Mouse (Mus musculus) myocyte (in vitro differentiated cells): ENCODE data around the gene Pax9. TPM values are rescaled to one million over a fixed set of nuclear protein-coding genes. Genes with fewer than 3 reads are reported as not detected.

Experiments used
- H3K27me3 ChIP-seq: one replicate; pipeline ENCODE4 v1.6.1; 2011; ENCODE audit not compliant: control insufficient read depth, insufficient read depth, insufficient read length
- H3K36me3 ChIP-seq: one replicate; pipeline ENCODE4 v1.6.1; 2011; ENCODE audit not compliant: control insufficient read depth, insufficient read depth
- H3K4me2 ChIP-seq: one replicate; pipeline ENCODE4 v1.6.1; 2011; ENCODE audit warnings: low read depth, control low read depth
- H3K4me3 ChIP-seq: one replicate; pipeline ENCODE4 v1.5.1; 2011; ENCODE audit warnings: mild to moderate bottlenecking, control low read depth, moderate library complexity
- H3K79me2 ChIP-seq: one replicate; pipeline ENCODE4 v1.6.1; 2011; ENCODE audit not compliant: control insufficient read depth, insufficient read depth
- H3ac ChIP-seq: one replicate; pipeline ENCODE4 v1.6.1; 2011; ENCODE audit not compliant: control insufficient read depth, insufficient read length
- CEBPB ChIP-seq: IDR thresholded peaks from 2 replicates; pipeline ENCODE4 v1.6.1; 2011; ENCODE audit warnings: mild to moderate bottlenecking, moderate library complexity; ENCODE audit not compliant: poor library complexity, insufficient read depth, severe bottlenecking
- E2F4 ChIP-seq: IDR thresholded peaks from one replicate; pipeline ENCODE4 v1.6.1; 2011; ENCODE audit warnings: mild to moderate bottlenecking, control low read depth, moderate library complexity; ENCODE audit not compliant: insufficient read depth
- MAX ChIP-seq: IDR thresholded peaks from one replicate; pipeline ENCODE4 v1.6.1; 2011; ENCODE audit warnings: low read depth, mild to moderate bottlenecking, control low read depth
- MYOD1 ChIP-seq, 3 experiments: IDR thresholded peaks; one replicate each; pipeline ENCODE4 v1.6.1; 2011; ENCODE audit warnings: control low read depth in 2 of 3, low read depth in 2 of 3, mild to moderate bottlenecking in 2 of 3, moderate library complexity in 1 of 3; ENCODE audit not compliant: insufficient read length in 2 of 3, control insufficient read depth in 1 of 3
- MYOG ChIP-seq, 3 experiments: IDR thresholded peaks; one replicate each; pipeline ENCODE4 v1.6.1; 2011; ENCODE audit warnings: control low read depth in 2 of 3, low read depth in 2 of 3, mild to moderate bottlenecking in 2 of 3; ENCODE audit not compliant: insufficient read length in 2 of 3, control insufficient read depth in 1 of 3, insufficient read depth in 1 of 3
- POLR2A ChIP-seq: IDR thresholded peaks from one replicate; pipeline ENCODE4 v1.6.1; 2011; ENCODE audit warnings: low read depth, mild to moderate bottlenecking, control low read depth, moderate library complexity; ENCODE audit not compliant: insufficient read length
- POLR2AphosphoS2 ChIP-seq: IDR thresholded peaks from one replicate; pipeline ENCODE4 v1.6.1; 2011; ENCODE audit warnings: low read depth, control low read depth; ENCODE audit not compliant: insufficient read length
- REST ChIP-seq: IDR thresholded peaks from one replicate; pipeline ENCODE4 v1.6.1; 2011; ENCODE audit warnings: mild to moderate bottlenecking, control low read depth, moderate library complexity; ENCODE audit not compliant: insufficient read depth, insufficient read length
- SRF ChIP-seq: IDR thresholded peaks from one replicate; pipeline ENCODE4 v1.6.1; 2011; ENCODE audit warnings: low read depth; ENCODE audit not compliant: control insufficient read depth, insufficient read length
- TCF12 ChIP-seq: IDR thresholded peaks from one replicate; pipeline ENCODE4 v1.6.1; 2011; ENCODE audit warnings: mild to moderate bottlenecking, control low read depth; ENCODE audit not compliant: poor library complexity, insufficient read depth, severe bottlenecking
- TCF3 ChIP-seq: IDR thresholded peaks from one replicate; pipeline ENCODE4 v1.6.1; 2011; ENCODE audit warnings: low read depth, control low read depth; ENCODE audit not compliant: insufficient read length
- USF1 ChIP-seq: IDR thresholded peaks from one replicate; pipeline ENCODE4 v1.6.1; 2011; ENCODE audit warnings: low read depth, mild to moderate bottlenecking, control low read depth, moderate library complexity
- polyA plus RNA-seq: library from polyadenylated mRNA; unstranded; fragments of >200 nt; fragmentation: generic; extraction: Trizol; gene quantifications from one replicate; pipeline ENCODE4 v1.2.1, GENCODE M21; 2012; ENCODE audit warnings: missing spikeins

Pax9 gene
- polyA plus RNA-seq, 1 experiment: 0.02 TPM

- peaks cover 49% of the 10 kb centered on the region for H3K27me3 ChIP-seq
- no peak overlapping the region for H3K4me3 ChIP-seq
- no peaks in the 10 kb centered on the region for H3K36me3 ChIP-seq
- H3ac ChIP-seq: no peak overlapping the region
- TF ChIP-seq E2F4 (no peak), POLR2AphosphoS2 (no peak), MYOG (IDR thresholded peaks at IDR 0.05; ENCODE audit: control insufficient read depth in 1 of 3, insufficient read depth in 1 of 3, insufficient read length in 2 of 3, low read depth in 2 of 3) (no peak), REST (no peak), MYOD1 (IDR thresholded peaks at IDR 0.05; ENCODE audit: control insufficient read depth in 1 of 3, insufficient read length in 2 of 3, low read depth in 2 of 3) (no peak), TCF12 (no peak), SRF (no peak), MAX (no peak), TCF3 (no peak), POLR2A (no peak), CEBPB (no peak)
- H3K79me2 ChIP-seq: no peaks in the 10 kb centered on the region
- peak overlapping the region; percentile 62 for H3K4me2 ChIP-seq
Measured at GRCm38 (mm10) chr12:56696174-56697010, 4.8 kb downstream of the Pax9 start.

DNA sequence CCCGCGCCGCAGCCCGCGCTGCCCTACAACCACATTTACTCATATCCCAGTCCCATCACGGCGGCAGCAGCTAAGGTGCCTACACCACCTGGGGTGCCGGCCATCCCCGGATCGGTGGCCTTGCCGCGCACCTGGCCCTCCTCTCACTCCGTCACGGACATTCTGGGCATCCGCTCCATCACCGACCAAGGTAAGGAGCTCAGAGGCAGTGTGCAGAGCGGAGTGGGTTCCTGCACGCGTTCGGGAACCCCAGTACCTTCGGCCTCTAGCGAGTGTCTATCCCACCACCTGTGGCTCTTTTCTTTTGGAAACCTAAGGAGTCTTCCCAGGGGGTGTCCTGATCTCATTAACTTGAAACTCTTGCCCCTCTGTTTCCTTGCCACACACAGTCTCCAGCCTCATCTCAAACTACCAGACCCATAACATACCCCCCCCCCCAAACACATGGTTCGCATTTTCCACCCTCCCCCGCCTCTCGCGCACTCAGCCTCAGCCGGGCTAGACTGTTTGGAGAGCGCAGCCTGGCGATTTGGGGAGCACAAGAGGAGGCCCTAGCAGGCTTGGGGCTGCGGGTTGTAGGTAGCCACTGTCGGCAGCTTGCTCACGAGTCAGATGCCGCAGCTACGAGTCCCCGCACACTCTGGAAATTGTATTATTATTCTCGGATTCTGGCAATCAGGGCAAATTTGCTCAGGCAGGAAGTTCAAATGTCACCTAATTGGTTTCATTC is 5.6 kb downstream of the Pax9 start:
- Histone ChIP-seq H3K36me3 (no peaks in the 10 kb centered on the region), H3ac (no peak overlapping the region), H3K79me2 (no peaks in the 10 kb centered on the region), H3K4me3 (no peak overlapping the region), H3K4me2 (peak overlapping the region; percentile 18), H3K27me3 (peaks cover 43% of the 10 kb centered on the region)
- TF ChIP-seq E2F4 (no peak), MYOG (IDR thresholded peaks at IDR 0.05; ENCODE audit: control insufficient read depth in 1 of 3, insufficient read depth in 1 of 3, insufficient read length in 2 of 3, low read depth in 2 of 3) (no peak), POLR2AphosphoS2 (no peak), TCF12 (no peak), POLR2A (no peak), CEBPB (no peak), MAX (no peak), REST (no peak), TCF3 (no peak), USF1 (no peak), SRF (no peak), MYOD1 (IDR thresholded peaks at IDR 0.05; ENCODE audit: control insufficient read depth in 1 of 3, insufficient read length in 2 of 3, low read depth in 2 of 3) (no peak)

- H3K4me2 ChIP-seq: peak overlapping the region; percentile 18
- no peak overlapping the region for H3ac ChIP-seq
- H3K79me2 ChIP-seq: no peaks in the 10 kb centered on the region
- TF ChIP-seq POLR2A: no peak
- TF ChIP-seq MAX: no peak
- no peak for TF ChIP-seq TCF3
- TF ChIP-seq REST: no peak
- TF ChIP-seq TCF12: no peak
- no peak for TF ChIP-seq SRF
- no peak for TF ChIP-seq CEBPB
- TF ChIP-seq MYOD1 (IDR thresholded peaks at IDR 0.05; ENCODE audit: control insufficient read depth in 1 of 3, insufficient read length in 2 of 3, low read depth in 2 of 3): no peak
- TF ChIP-seq USF1: no peak
- no peaks in the 10 kb centered on the region for H3K36me3 ChIP-seq
- H3K27me3 ChIP-seq: peaks cover 37% of the 10 kb centered on the region
- no peak overlapping the region for H3K4me3 ChIP-seq
Measured at GRCm38 (mm10) chr12:56697785-56698184, 6.2 kb downstream of the Pax9 start.

- TF ChIP-seq MYOG (IDR thresholded peaks at IDR 0.05; ENCODE audit: control insufficient read depth in 1 of 3, insufficient read depth in 1 of 3, insufficient read length in 2 of 3, low read depth in 2 of 3) (no peak), E2F4 (no peak), POLR2AphosphoS2 (no peak), TCF3 (no peak), MAX (no peak), TCF12 (no peak), POLR2A (no peak), USF1 (no peak), REST (no peak), CEBPB (no peak), MYOD1 (IDR thresholded peaks at IDR 0.05; ENCODE audit: control insufficient read depth in 1 of 3, insufficient read length in 2 of 3, low read depth in 2 of 3) (no peak), SRF (no peak)
- H3K79me2 ChIP-seq: no peaks in the 10 kb centered on the region
- no peak overlapping the region for H3ac ChIP-seq
- H3K27me3 ChIP-seq: peaks cover 37% of the 10 kb centered on the region
- H3K4me3 ChIP-seq: no peak overlapping the region
- no peaks in the 10 kb centered on the region for H3K36me3 ChIP-seq
- H3K4me2 ChIP-seq: peak overlapping the region; percentile 18
Measured at GRCm38 (mm10) chr12:56698191-56698980, 6.8 kb downstream of the Pax9 start.
